Mouse (Mus musculus): ENCODE data around the gene Gm20547.

Gm20547 gene

DNA sequence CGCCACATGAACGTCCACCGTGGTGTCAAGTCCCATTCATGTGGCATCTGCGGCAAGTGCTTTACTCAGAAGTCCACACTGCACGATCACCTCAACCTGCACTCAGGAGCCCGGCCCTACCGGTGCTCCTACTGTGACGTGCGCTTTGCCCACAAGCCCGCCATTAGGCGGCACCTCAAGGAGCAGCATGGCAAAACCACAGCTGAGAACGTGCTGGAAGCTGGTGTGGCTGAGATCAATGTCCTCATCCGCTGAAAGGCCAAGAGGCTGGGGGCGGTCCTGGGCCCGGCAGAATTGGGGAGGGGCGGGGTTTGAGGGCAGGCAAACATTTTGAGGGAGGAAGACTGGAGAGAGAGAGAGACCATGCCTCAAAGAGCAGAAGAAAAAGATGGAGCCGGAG is 14.5 kb upstream of the Gm20547 start:
- no peak for DNase-seq (ENCODE audit: low spot score)

DNA sequence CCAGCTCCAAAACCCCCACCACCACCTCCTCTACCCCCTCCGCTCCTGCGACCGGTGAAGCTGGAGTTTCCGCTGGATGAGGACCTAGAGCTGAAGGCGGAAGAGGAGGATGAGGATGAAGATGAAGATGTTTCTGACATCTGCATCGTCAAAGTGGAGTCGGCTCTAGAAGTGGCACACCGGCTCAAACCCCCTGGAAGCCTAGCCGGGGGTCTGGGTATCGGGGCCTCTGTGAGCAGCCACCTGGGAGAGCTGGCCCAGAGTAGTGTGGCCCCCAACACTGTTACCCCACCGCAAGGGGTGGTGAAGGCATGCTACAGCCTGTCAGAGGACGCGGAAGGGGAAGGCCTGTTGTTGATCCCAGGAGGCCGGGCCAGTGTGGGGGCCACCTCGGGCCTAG is 13.9 kb upstream of the Gm20547 start:
- no peak for DNase-seq (ENCODE audit: low spot score)

GRCm38 (mm10) chr17:34894801-34895530 is 13.1 kb upstream of the Gm20547 start:
- peak; percentile 50 for DNase-seq (ENCODE audit: low spot score)

- DNase-seq (ENCODE audit: low spot score) = peak; percentile 89
These were observed 12.3 kb upstream of the Gm20547 start for GRCm38 (mm10) chr17:34894074-34894597.

- no peak for DNase-seq (ENCODE audit: low spot score)
These were observed 11.4 kb upstream of the Gm20547 start for GRCm38 (mm10) chr17:34893072-34893824.

DNA sequence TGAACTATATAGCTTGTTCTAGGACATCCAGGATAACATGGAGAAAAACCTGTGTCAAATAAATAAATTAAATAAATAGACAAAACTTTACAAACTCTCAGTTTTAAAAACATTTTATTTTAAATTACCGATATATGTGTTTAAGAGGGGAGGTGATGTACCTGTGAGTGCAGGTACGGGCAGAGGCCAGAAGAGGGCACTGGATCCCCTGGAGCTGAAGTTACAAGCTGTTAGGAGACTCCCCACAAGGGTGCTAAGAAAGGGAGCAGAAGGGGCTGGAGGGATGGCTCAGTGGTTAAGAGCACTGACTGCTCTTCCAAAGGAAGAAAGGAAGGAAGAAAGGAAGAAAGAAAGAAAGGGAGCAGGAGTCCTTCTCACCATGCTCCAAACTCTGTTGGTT is 9.5 kb upstream of the Gm20547 start:
- no peak for DNase-seq (ENCODE audit: low spot score)

DNA sequence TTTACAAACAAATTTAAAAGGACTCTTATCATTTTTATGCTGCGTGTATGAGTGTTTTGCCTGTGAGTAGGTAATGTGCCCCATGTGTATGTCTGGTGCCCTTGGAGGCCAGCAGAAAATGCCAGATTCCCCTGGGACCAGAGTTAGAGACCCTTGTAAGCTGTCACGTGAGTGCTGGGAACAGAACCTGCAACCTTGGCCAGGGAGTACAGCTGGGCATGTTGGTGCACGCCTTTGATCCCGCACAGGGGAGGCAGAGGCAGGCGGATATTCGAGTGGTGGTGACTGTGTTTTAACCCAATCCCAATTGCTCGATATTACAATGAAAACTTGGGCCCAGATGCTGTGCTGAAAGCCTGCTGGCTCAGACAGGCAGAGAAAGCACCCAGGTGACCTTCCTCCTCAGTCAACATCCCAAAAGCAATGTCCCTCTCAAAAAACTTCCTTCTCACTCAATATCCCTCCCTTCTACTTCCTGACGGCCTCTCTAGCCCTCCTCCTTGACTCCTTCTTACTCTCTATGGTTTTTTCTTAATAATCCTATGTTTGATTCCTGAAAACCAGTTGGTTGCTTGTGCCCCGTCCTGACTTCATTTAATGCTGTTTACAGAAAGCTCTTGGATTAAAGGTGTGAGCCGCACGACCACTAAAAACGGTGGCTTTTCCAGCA is 8.4 kb upstream of the Gm20547 start:
- DNase-seq (ENCODE audit: low spot score) = no peak

DNA sequence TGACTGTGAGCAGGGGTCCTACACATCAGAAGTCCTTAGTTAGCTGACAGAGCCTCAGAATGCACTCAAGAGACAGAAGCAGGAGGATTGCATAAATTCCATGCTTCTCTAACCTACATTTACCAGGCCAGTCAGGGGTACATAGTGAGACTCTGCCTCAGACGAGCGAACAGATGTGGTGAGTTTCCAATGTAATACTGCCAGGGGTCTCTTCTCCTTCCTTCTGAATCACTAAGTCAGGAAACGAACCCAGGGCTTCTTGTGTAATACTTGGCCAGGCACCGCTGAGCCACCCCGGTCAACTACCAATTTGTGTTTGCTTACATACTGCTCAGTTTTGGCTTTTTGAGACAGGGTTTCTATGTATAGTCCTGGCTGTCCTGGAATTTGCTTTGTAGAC is 6.1 kb upstream of the Gm20547 start:
- DNase-seq (ENCODE audit: low spot score) = no peak

DNA sequence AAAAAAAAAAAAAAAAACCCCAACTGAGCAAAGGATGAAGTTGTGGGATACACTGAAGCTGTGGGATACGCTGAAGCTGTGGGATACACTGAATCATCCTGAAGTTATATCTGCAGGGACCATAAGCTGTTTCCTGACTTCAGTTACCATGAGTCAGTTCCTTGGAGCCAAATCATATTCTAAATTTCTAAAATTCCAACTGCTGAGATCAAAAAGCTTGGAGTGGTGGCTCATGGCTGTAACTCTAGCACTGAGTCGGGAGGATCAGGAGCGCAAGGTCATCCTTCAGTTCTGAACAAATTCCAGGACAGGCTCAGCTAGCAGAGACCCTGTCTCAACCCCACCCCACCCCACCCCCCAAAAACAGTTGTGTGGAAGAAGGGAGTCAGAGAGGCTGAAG is 3.8 kb upstream of the Gm20547 start:
- DNase-seq (ENCODE audit: low spot score) = no peak

DNA sequence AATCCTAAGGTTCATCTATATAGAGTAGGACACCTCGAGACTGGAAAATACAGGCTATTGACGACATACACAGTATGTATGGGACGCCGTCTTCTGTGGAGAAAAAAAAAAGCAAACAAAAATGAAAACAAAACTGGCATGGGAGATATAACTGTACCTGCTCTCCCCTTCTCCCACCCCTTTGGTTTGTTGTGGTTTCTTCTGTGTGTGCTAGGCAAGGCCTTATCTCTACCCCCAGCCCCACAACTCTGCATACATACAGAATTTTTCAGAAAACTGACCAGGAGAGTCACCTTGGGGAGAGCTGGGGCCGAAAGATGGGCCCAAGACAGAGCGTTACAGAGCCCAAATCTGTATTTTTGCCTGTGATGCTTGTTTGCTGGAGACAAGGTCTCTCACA is 2.9 kb upstream of the Gm20547 start:
- no peak for DNase-seq (ENCODE audit: low spot score)

- no peak for DNase-seq (ENCODE audit: low spot score)
These were observed 1.5 kb upstream of the Gm20547 start for GRCm38 (mm10) chr17:34883332-34883731.

- no peak for DNase-seq (ENCODE audit: low spot score)
These were observed 676 bp downstream of the Gm20547 start for GRCm38 (mm10) chr17:34881166-34881565.

GRCm38 (mm10) chr17:34879336-34879879 is 2.4 kb downstream of the Gm20547 start, which contains the start of gene Zbtb12:
TSS of gene Zbtb12 (plus strand) at chr17:34879483.
- DNase-seq (ENCODE audit: low spot score) = no peak

GRCm38 (mm10) chr17:34874321-34874720 is 7.5 kb downstream of the Gm20547 start:
- DNase-seq (ENCODE audit: low spot score) = no peak

- no peak for DNase-seq (ENCODE audit: low spot score)
These were observed 15.9 kb downstream of the Gm20547 start for GRCm38 (mm10) chr17:34865981-34866380.

- DNase-seq (ENCODE audit: low spot score) = no peak
These were observed 19.3 kb downstream of the Gm20547 start, which contains the start of gene Cfb for GRCm38 (mm10) chr17:34862416-34863081. TSS of gene Cfb (minus strand) at chr17:34862518.

GRCm38 (mm10) chr17:34861704-34862415 is 20.0 kb downstream of the Gm20547 start:
- no peak for DNase-seq (ENCODE audit: low spot score)

DNA sequence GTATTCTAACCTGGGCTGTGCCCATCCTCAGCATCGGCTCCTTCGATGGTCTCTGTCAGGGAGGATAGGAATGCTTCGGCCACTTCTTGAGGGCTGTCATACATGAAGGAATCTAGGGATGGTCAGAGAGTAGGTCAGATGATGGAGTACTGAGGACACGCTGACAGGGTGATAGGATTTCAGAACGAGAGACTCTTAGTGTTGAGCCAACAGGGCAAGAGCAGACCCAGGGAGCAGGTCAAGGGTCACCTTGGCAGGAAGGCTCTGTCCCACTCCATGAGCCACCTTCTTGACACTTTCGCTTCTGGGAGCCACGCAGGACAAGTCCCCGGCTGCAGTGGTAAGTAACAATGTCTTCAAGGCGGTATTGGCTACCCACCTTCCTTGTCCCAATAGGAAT is 21.3 kb downstream of the Gm20547 start:
- no peak for DNase-seq (ENCODE audit: low spot score)

DNA sequence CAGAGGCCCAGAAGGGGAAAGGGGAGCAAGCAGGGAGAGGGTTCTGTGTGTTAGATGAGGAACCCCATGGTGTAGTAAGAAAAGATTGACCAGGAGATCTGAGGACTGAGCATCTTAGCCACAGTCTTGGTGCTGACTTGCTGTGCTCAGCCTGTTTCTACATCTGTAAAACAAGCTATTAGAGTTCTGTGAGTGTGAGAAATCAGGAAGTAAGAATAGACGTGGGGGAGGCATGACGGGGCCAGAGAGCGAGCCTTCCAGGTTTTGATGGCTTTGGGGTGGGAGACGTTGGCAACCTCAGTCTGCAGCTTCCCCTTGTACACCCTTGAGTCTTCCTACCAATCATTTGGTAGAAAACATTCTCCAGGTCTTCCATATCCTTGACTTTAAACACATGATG is 23.2 kb downstream of the Gm20547 start:
- DNase-seq (ENCODE audit: low spot score) = no peak

GRCm38 (mm10) chr17:34855825-34856224 is 26.0 kb downstream of the Gm20547 start:
- DNase-seq (ENCODE audit: low spot score) = no peak

- DNase-seq (ENCODE audit: low spot score) = no peak
These were observed 27.1 kb downstream of the Gm20547 start for GRCm38 (mm10) chr17:34854761-34855160.

All from ovary, postnatal 10 days (tissue).